Mouse (Mus musculus): ENCODE results near the gene Cemip. TPM values are rescaled to one million over a fixed set of nuclear protein-coding genes. Genes with fewer than 3 reads are reported as not detected.

Gene Cemip
- polyA plus RNA-seq (2015; fragmentation: Nextera tagmentation; extraction: Ambion mirVana), result 0.52 and 0.57 TPM in 2 replicates

DNA sequence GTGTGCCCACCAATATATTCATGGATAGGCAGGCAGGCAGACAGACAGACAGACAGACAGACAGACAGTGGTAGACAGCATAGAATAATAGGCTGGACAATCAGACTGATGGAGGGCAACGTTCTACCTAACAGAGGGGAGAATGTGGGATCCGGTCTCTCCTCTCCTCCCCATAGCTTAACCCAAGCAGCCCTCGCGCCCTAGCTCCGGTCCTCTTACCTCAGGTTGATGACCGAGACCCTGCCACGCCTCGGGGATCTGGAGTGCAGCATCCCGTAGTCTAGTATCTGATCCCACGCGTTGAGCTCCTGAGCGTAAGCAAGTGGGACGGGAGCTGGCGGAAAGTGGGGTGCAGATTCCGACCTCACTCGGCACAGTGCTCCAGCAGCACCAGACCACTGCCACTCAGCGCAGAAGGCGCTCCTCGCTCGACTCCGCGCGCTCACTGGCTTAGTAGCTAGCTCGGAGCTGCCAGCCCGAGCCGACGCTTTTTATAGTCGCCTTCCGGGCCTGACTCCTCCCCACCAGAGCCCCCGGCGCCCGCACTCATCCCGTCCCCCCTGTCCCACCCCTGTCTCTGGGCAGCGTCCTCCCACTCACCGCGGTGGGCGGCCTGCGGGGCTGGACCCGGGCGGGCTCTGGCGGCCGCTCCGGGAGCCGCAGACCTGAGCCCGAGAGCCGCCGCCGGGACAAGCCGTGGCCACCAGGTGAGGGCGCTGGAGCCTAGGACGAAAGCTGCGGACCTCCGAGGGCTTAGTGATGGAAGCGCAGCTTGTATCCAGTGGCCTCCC lies at the start of gene Cemip:
TSS of gene Cemip (minus strand) at position 464 of the 791 bp plus-strand sequence.

GRCm38 (mm10) chr7:83884021-83884658 lies 202.2 kb downstream of the Cemip start, which contains the start of the genes Tlnrd1 and Mesd:
Gene Tlnrd1, minus strand, starts transcription at chr7:83884305.
Gene Mesd, plus strand, starts transcription at chr7:83884466.

Other genes starting within 250 kb of the Cemip start
- 13.4 and 13.7 TPM in 2 replicates for gene Tlnrd1, start 202.2 kb downstream of the Cemip start, polyA plus RNA-seq (2015; fragmentation: Nextera tagmentation; extraction: Ambion mirVana)
- gene Mesd, start 202.0 kb downstream of the Cemip start, polyA plus RNA-seq (2015; fragmentation: Nextera tagmentation; extraction: Ambion mirVana), result 57.4 and 58.8 TPM in 2 replicates
- gene Abhd17c, start 65.4 kb upstream of the Cemip start, polyA plus RNA-seq (2015; fragmentation: Nextera tagmentation; extraction: Ambion mirVana), result 17.1 and 18.9 TPM in 2 replicates